Mouse (Mus musculus): Measurements from ENCODE around the gene Nacad.

Nacad gene

DNA sequence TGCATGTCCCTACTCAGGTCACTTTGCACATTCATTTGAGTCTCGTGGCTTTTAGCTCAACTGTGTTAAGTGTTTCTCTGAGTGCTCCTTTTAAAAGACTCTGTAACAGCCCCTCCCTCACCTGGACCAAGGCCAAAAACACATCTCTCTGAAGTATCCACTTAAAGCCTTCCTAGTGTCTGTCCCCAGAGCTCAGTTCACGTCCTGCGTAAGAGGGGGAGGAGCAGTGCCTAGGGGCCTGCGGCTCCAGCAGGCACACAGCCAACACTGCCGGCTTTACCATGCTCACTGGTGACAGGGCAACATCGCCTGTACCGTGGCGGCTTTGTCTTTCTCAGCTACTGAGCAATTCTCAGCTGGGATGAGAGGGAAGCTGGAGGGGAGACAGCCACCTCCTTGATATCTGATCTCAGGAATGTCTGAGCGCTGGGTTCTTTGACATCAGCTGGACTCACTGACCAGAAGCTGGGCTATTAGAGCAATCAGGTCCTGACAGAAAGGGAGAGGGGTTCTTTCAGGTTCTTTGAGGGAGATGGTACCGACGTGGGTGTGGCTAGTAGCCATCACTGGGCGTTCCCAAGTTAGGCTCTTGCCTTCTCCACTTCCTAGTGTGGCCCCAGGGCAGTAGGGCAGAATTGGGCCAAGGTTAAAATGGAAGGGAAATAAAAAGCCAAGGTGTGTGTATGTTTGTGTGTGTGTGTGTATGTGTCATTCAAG is 1.8 kb downstream of the Nacad start:
- no peak for DNase-seq (ENCODE audit: low read depth, low spot score)

DNA sequence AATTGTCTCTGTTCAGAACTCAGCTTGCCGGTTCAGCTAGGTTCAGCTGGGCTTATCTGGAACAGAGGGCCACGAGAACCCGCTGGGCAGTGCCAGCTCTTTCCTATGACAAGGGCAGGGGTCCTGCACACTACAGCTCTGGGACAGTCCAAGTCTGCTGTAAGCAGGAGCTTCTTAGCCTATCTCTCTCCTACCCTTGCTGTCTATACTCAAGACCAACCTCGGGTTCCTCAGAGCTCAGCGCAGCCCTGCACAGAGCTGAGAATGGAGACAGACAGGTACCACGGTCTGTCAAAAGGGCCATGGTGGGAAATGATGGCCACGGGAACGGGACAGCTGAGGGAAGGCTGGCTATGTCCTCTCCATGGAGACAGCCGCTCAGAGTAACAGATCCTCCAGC is 2.6 kb downstream of the Nacad start:
- no peak for DNase-seq (ENCODE audit: low read depth, low spot score)

DNA sequence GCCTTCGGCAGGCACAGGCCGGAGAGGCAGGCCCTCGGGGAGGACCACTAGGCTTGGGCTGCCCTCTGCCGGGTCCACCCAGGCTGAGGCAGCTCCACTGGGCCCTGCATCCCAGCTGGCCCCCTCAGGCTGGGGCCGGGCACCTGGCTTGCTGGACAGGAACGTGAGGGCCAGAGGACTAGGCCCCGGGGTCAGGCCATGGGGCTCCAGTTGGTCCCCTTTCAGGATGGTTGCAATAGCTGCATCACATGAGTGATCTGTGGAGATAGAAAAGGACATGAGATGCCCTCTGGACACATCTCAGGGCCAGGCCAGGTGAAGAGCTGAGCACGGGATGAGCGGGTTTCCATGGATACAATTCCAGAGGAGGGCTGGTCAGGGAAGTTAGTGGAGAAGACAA is 3.2 kb downstream of the Nacad start:
- no peak for DNase-seq (ENCODE audit: low read depth, low spot score)

DNA sequence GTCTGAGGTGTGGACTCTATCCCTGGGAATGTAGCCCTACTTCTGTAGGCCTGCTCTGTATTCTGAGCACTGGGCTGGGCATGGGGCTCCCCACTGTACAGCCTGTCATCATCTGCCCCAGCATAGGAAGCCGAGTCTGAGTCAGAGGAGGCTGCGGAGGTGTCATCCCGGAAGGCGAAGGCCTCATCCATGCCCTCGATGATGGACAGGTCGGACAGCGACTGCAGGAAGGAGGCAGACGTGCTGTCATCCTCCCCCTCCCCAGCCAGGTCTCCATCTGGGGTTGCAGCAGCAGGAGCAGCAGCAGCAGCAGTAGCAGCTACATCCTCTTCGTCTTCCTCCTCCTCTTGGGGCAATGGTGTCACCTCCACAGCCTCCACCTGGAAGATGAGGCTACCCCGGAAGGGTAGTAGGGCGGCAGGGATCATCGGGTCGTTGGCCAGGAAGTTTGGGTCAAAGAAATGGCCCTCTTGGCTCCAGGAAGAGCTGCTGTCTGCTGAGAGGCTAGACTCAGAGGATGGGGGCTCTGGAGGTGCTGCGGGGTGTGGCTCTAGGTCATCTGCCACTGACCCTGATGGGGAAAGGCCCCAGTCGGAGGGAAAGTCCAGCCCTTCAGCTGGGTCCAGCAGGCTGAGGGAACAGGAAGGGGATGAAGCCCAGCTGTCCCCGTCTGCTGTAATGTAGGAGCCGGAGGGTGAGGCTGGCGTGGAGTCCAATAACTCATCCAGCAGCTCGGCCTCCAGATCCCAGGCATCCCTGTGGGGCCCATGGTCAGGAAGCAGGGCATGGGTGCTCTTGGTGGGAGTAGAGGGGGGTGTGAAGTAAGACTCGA is 4.0 kb downstream of the Nacad start:
- DNase-seq (ENCODE audit: low read depth, low spot score) = no peak

DNA sequence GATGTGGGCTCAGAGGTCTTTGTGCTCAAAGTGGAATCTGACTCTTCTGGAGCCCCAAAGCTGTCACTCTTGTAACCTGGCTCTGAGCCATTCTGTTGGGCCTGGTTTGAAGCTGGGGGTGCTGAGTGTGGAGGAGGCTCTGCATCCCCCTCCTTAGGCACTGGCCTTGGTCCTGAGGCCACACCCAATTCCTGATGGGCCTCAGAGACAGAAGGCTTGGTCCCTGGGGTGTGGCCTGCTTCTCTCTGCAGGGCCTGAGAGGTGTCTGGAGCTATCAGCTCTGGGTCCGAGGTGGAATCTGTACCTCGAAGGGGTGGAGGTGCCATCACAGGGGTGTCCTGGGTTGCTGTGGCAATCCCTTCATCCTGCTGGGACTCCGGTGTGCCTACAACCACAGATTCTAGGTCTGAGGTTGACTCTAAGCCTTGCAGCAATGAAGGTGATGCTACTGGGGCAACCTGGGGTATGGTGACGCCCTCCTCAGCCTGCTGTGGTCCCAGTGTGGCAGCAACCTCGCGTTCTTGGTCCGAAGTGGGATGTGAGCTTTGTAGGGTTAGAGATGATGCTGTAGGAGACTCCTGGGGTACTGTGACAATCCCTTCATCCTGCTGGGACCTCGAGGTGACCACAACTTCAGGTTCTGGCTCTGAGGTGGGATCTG is 5.4 kb downstream of the Nacad start:
- no peak for DNase-seq (ENCODE audit: low read depth, low spot score)

DNA sequence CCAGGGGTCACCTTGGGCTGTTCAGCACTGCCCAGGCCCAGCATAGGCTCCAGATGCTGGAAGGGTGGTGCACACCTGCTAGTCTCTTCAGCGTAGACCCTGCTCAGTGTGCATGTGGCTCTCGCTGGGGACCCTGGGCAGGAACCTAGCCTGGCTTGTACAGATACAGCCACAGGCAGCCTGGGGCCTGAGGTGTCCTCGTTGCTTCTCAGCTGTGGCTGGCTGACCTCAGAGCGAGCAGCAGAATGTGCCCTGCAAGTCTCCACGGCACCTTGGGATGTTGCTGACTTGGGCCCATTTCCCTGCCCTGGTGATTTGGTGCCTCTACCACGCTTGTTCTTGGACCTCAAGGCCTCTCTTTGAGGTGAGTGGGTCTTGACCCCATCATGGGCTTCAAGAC is 6.0 kb downstream of the Nacad start:
- DNase-seq (ENCODE audit: low read depth, low spot score) = no peak

DNA sequence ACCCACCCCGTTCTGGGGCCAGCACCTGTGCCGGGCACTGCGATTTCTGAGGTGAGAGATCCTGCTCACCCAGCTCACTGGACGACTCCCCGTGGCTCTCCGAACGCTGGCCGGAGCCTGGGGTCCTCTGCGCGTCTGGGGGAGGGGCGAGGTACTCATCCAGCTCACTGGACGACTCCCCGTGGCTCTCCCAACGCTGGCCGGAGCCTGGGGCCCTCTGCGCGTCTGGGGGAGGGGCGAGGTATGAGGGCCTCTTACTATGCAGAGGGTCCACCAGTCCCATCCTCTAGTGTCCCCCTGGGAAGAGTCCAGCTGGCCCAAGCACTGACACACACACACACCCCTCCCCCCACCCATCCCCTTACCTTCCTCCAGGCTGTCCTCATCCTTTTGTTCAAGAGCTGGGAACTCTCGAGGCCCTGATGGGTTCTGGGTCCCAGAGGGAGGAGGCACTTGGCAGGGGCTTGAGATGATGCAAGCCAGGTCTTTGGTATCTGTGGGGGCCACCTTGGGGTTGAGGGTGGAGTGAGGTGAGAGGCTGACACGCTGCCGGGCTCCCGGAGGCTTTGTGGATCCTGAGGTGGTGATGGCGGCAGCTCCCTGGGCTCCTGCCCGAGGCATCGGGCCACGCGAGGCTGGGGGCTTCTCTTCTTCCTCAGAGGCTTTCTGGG is 6.7 kb downstream of the Nacad start:
- no peak for DNase-seq (ENCODE audit: low read depth, low spot score)

DNA sequence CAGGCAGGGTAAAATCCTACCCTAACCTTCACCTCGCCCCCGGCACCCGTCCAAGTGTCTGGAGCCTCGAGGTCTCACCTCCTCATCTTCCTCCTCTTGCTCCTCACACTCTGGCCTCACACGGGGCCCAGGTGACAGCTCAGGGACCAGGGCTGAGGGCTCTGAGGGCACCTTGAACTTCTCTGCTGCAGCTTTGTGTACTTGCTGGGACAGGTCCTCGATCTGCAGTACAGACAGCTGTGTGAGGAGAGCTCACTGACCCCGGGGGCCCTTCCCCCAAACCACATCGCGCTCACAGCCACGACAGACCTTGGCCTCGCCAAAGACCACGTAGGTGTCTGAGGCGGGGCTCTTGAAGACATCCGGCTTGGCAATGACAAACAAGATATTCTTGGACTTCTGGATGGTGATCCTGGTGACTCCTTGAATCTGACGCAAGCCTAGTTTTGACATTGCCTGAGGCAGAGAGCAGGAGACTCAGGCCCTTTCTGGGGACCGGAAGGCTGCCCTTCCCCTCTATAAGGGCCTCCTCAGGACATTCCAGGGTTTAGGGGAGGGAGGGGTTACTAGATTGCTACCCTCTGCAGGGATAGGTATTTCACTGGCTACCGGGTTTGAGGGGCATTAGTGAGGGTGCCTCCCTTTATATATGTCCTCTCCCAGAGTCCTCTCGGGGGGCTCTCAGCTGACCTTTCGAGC is 7.5 kb downstream of the Nacad start:
- DNase-seq (ENCODE audit: low read depth, low spot score) = no peak

DNA sequence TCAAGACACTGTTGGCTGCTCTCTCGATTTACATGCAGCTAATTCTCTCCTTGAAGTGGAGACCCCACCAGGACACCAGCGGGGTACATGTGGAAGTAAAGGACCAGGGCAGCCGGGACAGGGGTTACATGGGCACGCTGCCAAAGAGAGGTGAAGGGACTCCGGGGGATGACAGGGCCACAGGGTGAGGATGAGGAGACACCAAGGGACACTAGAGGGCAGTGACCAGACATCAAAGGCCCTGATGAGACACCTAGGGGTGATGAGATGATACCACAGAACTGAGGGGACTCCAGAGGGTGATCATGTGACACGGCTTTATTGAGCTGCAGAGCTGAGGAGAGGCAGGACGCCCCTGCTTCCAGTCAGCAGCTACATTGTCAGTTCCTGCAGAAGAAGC is 8.3 kb downstream of the Nacad start:
- no peak for DNase-seq (ENCODE audit: low read depth, low spot score)

DNA sequence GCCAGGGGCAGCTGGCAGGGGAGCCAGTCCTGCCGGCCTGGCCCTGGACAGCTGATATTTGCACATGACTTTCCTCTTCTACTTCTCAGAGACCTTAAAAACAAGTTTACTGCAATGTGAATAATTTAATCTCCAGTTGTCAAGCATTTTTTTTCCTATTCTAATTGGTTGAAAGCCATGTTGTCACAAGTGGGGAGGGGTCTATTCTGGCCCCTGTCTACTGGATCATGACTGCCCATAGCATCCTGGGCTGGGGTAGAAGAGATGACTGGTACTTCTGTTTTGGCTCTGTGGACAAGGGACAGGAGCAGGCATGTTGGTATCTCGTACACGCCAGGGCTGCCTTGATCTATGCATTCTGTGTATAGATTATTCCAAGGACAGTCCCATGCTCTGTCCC is 9.2 kb downstream of the Nacad start:
- no peak for DNase-seq (ENCODE audit: low read depth, low spot score)

DNA sequence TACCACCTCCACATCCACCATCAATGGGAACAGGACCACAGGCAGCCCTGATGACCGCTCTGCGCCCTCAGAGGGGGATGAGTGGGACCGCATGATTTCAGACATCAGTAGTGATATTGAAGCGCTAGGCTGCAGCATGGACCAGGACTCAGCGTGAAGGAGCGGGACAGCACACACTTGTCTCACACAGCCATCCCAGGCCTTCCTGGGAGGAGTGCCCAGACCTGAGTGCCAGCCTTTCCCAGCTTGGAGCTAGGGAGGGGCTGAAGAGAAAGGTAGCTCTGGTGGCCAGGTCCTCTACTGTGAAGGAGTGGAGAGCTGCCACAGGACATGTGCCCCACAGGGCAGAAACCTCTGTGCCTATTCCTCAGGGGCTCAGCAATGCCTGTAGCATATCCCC is 9.6 kb downstream of the Nacad start:
- no peak for DNase-seq (ENCODE audit: low read depth, low spot score)

DNA sequence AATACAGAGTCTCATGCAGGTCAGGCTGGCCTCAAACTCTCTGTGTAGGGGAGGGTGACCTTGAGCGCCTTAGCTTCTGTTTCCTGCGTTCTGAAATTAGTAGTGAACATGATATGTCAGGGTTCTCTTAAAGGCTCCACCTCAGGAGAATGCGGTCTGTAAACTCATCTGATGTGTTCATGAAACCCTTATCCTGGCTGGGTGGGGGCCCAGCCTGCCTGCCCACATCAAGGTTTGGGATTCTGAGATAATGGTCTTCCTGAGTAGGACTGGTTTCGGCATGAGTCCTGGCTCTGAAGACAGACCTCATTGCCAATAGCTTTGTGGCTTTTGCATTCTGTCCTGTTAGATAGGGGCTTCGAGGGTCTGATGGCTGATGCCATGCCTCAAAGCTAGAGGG is 10.5 kb downstream of the Nacad start:
- DNase-seq (ENCODE audit: low read depth, low spot score) = no peak

DNA sequence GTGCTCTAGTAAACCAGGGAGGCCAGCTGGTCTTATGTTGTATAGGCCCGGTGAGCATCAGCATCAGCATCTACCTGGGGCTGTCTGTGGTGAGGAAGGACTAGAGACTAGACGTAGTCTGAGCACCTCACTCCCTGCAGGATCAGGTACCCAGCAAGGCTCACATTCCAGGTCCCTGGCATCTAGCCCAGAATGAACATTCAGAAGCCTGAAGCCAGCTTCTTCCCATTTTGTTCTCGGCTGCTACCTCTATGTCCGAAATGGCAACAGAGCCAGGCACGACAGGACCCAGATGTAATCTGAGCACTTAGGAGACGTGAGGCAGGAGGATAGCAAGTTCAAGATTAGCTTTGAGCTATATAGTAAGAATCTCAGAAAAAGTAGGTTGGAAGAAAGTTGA is 11.0 kb downstream of the Nacad start:
- DNase-seq (ENCODE audit: low read depth, low spot score) = no peak

DNA sequence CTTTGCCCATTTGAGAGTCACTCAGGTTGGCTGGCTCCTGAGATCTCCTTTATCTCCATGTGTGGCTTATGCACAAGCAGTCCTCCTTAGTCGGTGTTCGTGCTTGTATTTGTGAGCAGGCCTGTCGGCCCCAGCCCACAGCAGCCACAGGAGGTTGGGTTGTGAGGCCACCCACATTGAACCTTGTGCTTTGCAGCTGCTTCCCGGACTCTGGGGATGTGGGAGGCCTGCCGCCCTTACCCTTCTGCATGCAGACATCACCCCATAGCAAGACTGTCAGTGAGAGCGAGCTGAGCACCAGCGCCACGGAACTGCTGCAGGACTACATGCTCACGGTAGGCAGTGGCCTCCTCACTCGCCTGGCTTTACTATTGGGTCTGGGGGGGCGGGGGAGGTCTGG is 12.4 kb downstream of the Nacad start:
- DNase-seq (ENCODE audit: low read depth, low spot score) = no peak

DNA sequence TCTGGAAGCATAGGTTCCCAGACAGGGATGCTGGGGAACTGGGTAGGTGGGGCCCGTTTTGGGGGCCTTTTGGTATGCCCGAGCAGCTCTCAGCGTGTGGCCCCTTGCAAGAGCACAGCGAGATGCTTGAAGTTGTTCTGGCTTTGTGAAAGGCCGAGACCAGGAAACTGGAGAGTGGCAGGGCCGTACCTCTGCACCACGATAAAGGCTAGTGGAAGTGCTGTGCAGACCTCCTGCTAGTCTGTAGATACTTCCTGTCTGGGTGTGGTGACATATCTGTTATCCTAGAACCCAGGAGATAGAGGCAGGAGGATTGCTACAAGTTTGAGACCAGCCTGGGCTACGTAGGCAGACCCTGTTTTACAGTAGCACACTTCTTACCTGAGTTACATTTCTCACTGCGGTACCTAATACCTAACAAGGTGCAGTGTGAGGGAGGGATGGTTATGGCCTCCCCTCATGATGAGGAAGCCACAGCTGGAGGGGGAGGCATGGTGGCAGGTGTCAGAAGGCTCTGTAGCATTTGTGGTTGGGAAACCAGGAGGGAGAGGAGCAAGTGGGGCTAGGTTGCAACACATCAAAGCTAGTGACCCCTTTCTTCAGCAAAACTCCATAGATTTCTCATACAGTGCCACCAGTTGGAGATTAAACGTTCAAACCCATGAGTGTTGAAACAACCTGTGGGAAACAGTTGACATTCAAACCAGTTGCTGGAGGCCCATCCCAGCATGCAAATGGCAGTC is 14.7 kb downstream of the Nacad start:
- DNase-seq (ENCODE audit: low read depth, low spot score) = no peak

DNA sequence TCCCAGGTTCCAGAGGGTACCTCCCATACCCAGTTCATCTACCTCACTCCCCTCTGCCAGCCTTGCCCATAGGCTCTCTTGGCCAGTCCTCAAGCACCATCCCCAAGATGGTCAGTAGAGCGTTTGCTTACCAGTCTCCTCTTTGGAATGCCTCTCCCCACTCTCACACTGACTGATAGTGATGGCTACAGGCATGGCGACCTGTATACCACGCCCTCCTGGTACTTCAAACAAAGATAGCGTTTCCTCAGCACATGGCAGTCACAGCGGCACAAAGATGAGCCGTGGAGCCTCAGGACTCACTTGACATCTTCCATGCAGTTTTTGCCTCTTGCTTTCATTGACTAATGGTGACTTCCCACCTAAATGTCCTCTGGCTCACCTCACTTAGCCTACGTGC is 16.0 kb downstream of the Nacad start:
- no peak for DNase-seq (ENCODE audit: low read depth, low spot score)

DNA sequence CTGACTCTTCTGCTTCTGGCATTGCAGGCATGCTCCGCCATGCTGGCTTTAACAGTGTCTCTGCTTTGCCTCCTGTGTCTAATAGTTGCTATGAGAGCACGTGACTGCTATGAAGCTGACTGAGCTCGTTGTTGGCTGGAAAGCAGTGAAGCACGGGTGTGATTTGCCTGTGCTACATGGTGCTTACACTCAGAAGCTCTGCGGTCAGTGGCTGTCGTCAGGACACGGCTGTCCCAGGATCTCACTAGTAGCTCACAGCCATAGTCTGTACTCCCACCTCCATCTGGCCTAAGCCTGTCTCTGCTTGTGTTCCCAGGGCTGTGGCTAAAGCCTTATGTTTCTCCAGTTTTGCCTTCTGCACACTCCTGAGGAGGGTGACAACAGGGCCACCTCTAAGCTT is 17.6 kb downstream of the Nacad start:
- no peak for DNase-seq (ENCODE audit: low read depth, low spot score)

DNA sequence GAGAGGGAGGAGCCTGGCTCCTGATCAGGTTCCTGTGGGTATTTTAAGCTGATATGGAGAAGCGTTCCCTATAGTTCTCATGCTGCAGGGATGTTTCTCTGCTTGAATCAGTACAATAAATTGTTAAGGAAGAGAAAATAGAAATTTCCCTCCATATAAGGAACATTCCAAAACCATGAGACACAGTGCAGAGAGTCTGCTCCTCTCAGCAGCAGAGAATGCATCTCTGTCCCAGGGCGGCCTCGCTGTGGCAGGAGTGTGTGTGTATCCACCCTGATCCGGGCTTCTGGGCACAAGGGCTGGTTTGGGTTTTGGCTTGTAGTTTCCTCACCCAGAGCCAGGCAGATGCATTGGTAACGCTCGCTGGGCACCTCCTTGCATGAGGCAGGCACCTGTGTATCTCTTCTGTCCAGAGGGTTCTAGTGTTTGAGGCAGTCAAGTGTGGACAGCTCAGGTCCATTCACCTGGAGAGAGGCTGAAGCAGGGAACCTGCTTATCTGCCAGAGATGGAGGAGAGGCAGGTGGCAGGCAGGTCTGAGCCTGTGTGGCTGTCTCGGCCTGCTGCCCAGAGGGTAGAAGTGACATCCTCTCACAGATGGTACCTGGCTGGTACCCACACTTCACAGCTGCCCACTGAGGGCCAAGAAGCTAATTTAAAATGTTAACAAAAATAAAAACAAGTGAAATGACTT is 18.5 kb downstream of the Nacad start:
- no peak for DNase-seq (ENCODE audit: low read depth, low spot score)

DNA sequence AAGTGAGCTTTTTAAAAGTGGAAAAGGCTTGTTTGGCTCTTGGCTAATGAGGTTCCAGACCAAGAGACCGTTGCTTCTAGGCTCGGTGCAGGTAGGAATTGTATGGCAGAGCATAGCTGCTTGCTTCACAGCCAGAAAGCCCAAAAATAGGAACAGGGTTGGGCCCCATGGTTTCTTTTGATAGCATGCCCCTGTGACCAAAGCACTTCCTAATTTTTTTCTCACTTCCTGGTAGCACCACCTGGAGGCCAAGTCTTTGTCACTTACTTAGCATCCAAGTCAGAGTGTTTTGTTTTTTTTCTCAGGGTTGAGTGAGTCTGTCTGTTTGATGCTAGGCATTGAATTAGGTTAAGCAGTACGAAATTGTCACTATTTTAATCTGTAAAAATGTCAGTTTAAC is 19.2 kb downstream of the Nacad start:
- DNase-seq (ENCODE audit: low read depth, low spot score) = no peak

DNA sequence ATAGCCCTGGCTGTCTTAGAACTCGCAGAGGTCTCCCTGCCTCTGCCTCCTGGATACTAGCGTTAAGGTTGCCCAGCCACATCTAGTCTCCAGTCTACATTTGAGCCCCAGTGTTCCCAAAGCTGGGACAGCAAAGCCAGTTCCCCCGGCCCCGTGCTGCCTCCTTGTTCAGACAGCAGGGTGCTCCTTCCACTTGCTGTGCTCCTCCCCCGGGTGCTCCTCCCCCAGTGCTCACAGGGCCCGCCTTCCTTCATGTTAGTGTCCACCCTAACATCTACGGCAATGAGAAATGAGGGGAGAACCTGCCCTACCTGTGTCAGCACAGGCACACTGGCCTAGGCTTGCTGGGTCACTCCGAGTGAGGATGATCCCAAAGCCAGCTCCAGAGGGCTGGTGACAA is 20.1 kb downstream of the Nacad start:
- DNase-seq (ENCODE audit: low read depth, low spot score) = no peak

Measured in brain, embryonic 18.5 days (tissue).